Mouse (Mus musculus) small intestine, adult 2 months (tissue): ENCODE data around the gene Ubp1.

Experiments used
- CTCF ChIP-seq: fragments of 200-500 bp; IDR thresholded peaks from 2 replicates; pipeline ENCODE4 v1.5.1; 2012; ENCODE audit warnings: low read depth, mild to moderate bottlenecking, control low read depth, inconsistent platforms, low read length, moderate library complexity, mixed read lengths; ENCODE audit not compliant: insufficient replicate concordance, insufficient read length; ENCODE audit errors: extremely low read depth
- POLR2A ChIP-seq: fragments of 200-500 bp; IDR thresholded peaks from 2 replicates; pipeline ENCODE4 v1.6.1; 2012; ENCODE audit warnings: low read depth, mild to moderate bottlenecking, control low read depth, inconsistent platforms, low read length, moderate library complexity

GRCm38 (mm10) chr9:113982883-113983670, 52.3 kb downstream of the Ubp1 start:
- TF ChIP-seq CTCF (no peak), POLR2A (no peak)
